Mouse (Mus musculus) megakaryocyte-erythroid progenitor cell, adult 5 weeks (primary cell): ENCODE data around the gene Ctnna3. TPM values are rescaled to one million over a fixed set of nuclear protein-coding genes. Genes with fewer than 3 reads are reported as not detected.

Source experiments
- polyA plus RNA-seq: library from polyadenylated mRNA; stranded (reverse); fragments of >175 nt; gene quantifications from 2 replicates; pipeline ENCODE4 v1.2.3, GENCODE M21; 2012

The Ctnna3 gene
- not detected in 2 replicates for polyA plus RNA-seq

GRCm38 (mm10) chr10:63429785-63430305 is at the start of gene Ctnna3:
Ctnna3 (plus strand) TSS chr10:63430098.

DNA sequence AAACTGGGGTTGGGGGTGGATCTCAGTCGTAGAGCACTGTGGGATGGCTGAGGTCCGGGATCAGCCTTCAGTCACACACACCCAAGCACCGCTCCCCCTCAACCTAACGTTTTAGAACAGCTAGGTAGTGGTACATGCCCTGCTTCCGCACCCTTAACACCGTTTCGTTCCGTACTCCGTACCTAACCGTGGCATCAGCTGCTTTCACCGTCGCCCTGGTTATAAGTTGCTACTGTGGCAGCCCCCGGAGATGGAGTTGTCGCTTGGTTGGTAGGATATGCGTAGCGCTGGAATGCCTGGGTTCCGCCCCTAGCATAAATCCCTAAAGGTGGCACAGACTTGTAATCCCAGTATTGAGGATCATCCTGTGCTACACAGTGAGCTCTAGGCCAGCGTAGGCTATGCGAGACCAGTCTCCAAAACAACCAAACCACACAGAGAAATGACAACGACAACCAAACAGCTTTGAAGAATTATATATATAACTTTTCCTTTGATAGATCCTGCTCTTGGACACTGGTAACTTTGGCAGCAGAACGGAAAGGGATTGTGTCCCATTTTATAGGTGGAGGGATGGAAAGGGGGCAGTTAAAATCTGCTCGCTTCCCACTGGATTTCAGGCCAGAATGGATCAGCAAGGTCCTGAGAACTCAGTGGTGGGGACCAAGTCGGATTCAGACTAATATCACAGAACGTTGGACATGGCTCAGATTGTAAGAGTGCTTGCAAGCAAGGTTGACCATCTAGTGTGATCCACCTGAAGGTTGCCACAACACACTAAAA is 48.2 kb upstream of the Ctnna3 start, which contains the start of gene Sirt1:
Sirt1 (minus strand) TSS at position 207 of the 783 bp plus-strand sequence.

GRCm38 (mm10) chr10:63382372-63383279 is 47.3 kb upstream of the Ctnna3 start, which contains the start of gene Dnajc12:
Dnajc12 (plus strand) TSS chr10:63382443.

GRCm38 (mm10) chr10:63421739-63422735 is 7.9 kb upstream of the Ctnna3 start, which contains the start of gene Gm7075:
Gm7075 (minus strand) TSS chr10:63421789.

DNA sequence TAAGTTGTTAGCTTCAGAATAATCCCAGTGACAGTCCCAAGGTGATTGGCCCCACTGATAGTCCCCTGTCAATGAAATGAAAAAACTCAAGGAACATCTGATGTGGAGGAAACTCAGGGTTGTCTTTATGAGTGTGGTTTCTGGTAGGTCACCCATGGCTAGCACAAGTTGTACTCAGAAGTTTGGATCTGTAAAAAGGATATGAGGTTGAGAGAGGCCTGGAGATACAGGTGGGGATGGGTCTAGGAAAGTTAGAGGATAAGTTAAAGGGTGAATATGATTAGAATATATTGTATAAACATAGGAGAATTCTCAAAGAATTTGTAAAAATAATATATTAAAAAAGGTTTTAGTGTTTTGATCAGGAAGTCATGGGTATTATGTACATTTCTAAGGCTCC is 497.4 kb downstream of the Ctnna3 start, which contains the start of gene Gm10118:
Gm10118 (minus strand) TSS at position 101 of the 400 bp plus-strand sequence.

DNA sequence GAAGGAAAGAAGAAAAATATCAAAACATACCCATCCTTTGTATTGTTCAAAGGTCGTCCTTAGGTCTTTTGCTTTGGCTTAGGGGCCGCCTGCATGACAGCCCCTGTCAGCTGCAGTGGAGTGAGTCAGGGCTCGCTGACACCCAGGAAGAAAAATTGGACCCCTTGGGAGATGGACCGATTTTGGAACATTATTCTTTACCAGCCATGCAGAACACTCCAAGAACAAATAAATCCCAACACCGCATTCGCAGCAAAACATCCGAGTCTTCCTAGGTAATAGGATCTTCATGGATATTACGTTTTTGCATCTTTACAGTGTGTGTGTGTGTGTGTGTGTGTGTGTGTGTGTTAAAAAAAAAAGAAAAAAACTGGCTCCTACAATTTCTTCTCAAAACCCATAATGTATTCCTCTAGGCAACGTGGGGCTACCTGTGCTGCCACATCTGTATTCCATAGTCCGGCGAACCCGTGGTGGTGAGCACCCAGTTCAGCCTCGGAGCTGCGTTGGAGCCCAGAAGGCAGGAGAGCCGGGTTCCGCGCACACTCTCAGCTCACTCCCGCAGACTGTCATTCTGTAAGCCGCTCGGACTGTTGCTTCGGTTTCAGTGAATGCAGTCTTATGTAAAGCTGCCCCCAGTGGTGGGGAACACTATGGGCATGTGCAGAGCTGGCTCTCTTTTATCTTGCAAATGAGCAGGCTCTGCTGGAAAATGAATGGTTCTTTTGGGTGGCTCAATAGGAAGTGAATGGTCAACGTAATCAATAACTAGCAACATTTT is 660.0 kb downstream of the Ctnna3 start, which contains the start of gene Lrrtm3:
Lrrtm3 (minus strand) TSS at position 598 of the 781 bp plus-strand sequence.

Other genes starting within 250 kb of the Ctnna3 start
- 0.03 TPM in 1 of 2 replicates, not detected in the other for gene Mypn, start 226.1 kb upstream of the Ctnna3 start, polyA plus RNA-seq
- gene Herc4, start 186.3 kb upstream of the Ctnna3 start, polyA plus RNA-seq = 13.6 and 18.7 TPM in 2 replicates
- 4.1 and 5.3 TPM in 2 replicates for gene Sirt1, start 48.4 kb upstream of the Ctnna3 start, polyA plus RNA-seq
- gene Dnajc12, start 47.7 kb upstream of the Ctnna3 start, polyA plus RNA-seq = 0.39 and 1.1 TPM in 2 replicates
- 0.21 TPM in 1 of 2 replicates, not detected in the other for gene Gm7075, start 8.3 kb upstream of the Ctnna3 start, polyA plus RNA-seq